Mouse (Mus musculus) kidney, embryonic 15.5 days (tissue): ENCODE measurements at regions not wholly inside any gene's neighbourhood (a gene's known extent, or its start where the extent isn't known, plus 50 kb on each side); places are given as distances from the start of the nearest gene placed in this dataset. TPM values are rescaled to one million over a fixed set of nuclear protein-coding genes. Genes with fewer than 3 reads are reported as not detected.
"Not testable (repeated sequence)": the region's sequence is repeated elsewhere in the genome, so short reads cannot be mapped to it uniquely, and the experiment has no call there.

Experiments used
- ATAC-seq: fragments of 200-750 bp; cut with Nextera tagmentation; replicated peaks from 2 replicates; pipeline ENCODE4 v1.8.0; 2017; ENCODE audit warnings: moderate TSS enrichment; ENCODE audit not compliant: low FRiP score
- H3K27ac ChIP-seq: fragments of 300-500 bp; sonication (generic); 2 replicates; pipeline ENCODE4 v1.5.1; 2015; ENCODE audit warnings: mild to moderate bottlenecking, inconsistent platforms
- H3K27me3 ChIP-seq: fragments of 300-500 bp; sonication (generic); 2 replicates; pipeline ENCODE4 v1.6.1; 2015; ENCODE audit warnings: inconsistent platforms
- H3K36me3 ChIP-seq: fragments of 300-500 bp; sonication (generic); 2 replicates; pipeline ENCODE4 v1.6.1; 2015; ENCODE audit warnings: inconsistent platforms
- H3K4me1 ChIP-seq: fragments of 300-500 bp; sonication (generic); 2 replicates; pipeline ENCODE4 v1.6.1; 2015; ENCODE audit warnings: inconsistent platforms
- H3K4me2 ChIP-seq: fragments of 300-500 bp; sonication (generic); 2 replicates; pipeline ENCODE4 v1.6.1; 2015; ENCODE audit warnings: moderate library complexity, mild to moderate bottlenecking, inconsistent platforms
- H3K4me3 ChIP-seq: fragments of 300-500 bp; sonication (generic); replicated peaks from 2 replicates; pipeline ENCODE4 v1.5.1; 2015; ENCODE audit warnings: mild to moderate bottlenecking, inconsistent platforms
- H3K9ac ChIP-seq: fragments of 300-500 bp; sonication (generic); 2 replicates; pipeline ENCODE4 v1.6.1; 2015; ENCODE audit warnings: mild to moderate bottlenecking, inconsistent platforms
- H3K9me3 ChIP-seq: fragments of 300-500 bp; sonication (generic); replicated peaks from 2 replicates; pipeline ENCODE4 v1.6.1; 2016; ENCODE audit warnings: inconsistent platforms
- WGBS: fragments of 180-500 bp; shearing (Covaris S2); methylation state at CpG from one replicate; pipeline ENCODE4 v1.1.7; 2015; ENCODE audit warnings: mixed read lengths; 5-methylcytosine and 5-hydroxymethylcytosine counted together
- microRNA-seq: library from miRNA; unstranded; fragments of <30 nt; microRNA quantifications from one replicate; pipeline ENCODE4, GENCODE M21; 2016

DNA sequence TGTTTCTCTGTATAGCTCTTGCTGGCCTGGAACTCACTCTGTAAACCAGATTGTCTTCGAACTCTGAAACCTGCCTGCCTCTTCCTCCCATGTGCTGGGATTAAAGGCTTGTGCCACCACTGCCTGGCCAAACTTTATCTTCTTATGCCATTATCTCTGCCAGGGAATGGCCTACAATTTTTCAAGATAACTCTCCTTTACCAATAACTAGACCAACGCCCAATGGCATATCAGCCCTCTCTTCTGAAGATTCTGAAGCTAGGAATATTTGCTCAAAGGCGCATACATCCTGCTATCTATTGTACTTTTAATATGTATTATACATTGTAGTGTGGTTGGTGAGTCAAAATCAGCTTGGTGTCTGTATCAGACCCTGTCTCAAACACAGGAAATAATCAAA, 235.4 kb upstream of the Cts3 start:
- not testable (repeated sequence) for H3K27ac ChIP-seq, H3K9ac ChIP-seq, H3K4me3 ChIP-seq, H3K9me3 ChIP-seq, H3K27me3 ChIP-seq, H3K4me1 ChIP-seq, ATAC-seq
- Histone ChIP-seq H3K36me3 (peaks cover 13% of the 10 kb centered on the region), H3K4me2 (peak overlapping the region; percentile 60)
- 92% methylated on average over 3 of the region's 3 CpGs for WGBS

DNA sequence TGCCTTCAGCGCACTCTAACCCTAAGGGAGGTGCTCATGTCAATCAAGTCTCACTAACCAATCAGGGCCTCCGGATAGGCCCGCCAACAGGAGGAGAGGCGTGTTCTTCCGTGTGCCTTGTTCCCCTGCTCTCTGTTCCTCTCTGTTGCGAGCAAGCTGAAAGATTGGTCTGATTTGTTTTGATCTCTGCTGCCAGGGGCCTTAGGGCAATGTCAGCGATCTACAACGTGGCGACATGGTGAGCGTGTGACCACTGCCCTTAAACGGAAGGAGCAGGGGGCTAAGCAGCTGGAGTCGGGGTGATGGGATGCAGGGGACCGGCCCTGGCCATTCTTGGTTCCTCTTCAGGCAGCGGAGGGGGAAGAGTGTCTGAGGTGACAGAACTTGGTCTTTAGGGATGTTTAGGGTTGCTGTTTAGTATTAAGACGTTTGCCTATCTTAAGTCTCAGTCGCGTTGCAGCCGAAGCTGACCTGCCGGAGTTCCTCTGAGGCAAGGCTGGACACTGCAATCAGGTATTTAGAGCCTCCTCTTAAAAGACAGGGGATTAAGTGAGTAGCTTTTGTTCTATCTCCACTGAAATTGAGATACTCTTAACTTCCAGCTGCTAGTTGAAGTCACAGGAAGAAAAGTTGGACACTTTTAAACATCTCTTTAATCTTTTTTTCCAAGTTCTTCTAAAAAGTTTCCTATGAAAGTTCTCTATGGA, 234.4 kb upstream of the Cts3 start:
- Histone ChIP-seq H3K4me2 (peak overlapping the region; percentile 60), H3K27ac (peak overlapping the region; percentile 42), H3K4me3 (peak overlapping the region; percentile 67), H3K9ac (peak overlapping the region; percentile 60)
- H3K27me3 ChIP-seq, H3K4me1 ChIP-seq, H3K36me3 ChIP-seq, H3K9me3 ChIP-seq: not testable (repeated sequence)
- WGBS = under 1% methylated on average over 19 of the region's 19 CpGs
- ATAC-seq = peak; percentile 70

DNA sequence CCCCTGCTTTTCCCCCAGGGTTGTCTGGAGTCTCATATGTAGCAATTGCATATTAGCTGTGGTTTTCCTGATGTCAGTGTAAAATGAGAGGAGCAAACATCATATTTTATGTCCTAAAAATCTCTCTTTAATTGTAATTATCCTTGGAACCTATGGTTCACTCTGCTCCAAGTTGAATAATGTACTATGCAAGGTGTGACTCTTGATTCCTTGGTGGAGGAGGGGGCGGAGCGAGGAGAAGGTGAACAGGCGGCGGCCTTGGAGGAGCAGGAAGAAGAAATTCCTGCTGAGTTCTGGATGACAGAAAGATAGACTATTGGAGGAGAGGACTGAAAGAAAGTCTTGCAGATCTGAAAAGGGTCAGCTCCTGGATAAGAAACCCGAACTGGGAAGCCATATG, 233.8 kb upstream of the Cts3 start:
- H3K27me3 ChIP-seq, ATAC-seq, H3K27ac ChIP-seq, H3K9me3 ChIP-seq, H3K36me3 ChIP-seq, H3K4me1 ChIP-seq, H3K9ac ChIP-seq: not testable (repeated sequence)
- Histone ChIP-seq H3K4me2 (peak overlapping the region; percentile 60), H3K4me3 (peak overlapping the region; percentile 67)
- 15% methylated on average over 5 of the region's 5 CpGs for WGBS

DNA sequence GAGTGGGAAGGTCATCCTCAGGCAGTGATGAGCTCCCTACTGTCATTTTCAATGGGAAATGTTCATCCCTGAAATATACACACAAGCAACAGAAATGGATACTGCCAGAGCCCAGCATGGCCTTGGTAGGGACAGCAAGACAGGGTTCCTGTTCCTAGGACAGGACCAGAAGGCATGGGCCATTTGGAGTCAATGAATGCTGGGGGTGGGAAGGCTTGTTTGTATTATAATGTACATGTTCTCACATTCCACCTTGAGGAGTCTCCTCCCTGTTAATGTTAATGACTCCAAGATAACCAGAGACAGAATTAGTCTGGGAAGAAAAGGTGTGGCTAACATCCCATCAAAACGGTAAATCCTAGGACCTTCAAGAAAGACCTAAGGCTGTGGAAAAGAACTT, 193.5 kb upstream of the Cts3 start:
- H3K4me3 ChIP-seq, H3K27me3 ChIP-seq, H3K9ac ChIP-seq, H3K36me3 ChIP-seq, H3K27ac ChIP-seq, H3K4me2 ChIP-seq, H3K4me1 ChIP-seq, H3K9me3 ChIP-seq, ATAC-seq: not testable (repeated sequence)
- 88% methylated on average over 1 of the region's 1 CpGs for WGBS

Small RNA genes in the stretch of these regions (microRNA-seq; reads per million reads assigned to microRNA genes)
- not detected for gene Gm23739
